Mouse (Mus musculus): ENCODE results near the gene Krt12.

Gene Krt12

GRCm38 (mm10) chr11:99422159-99422558, at the start of gene Krt12:
Krt12 (minus strand) TSS chr11:99422259.
- DNase-seq: no peak

DNA sequence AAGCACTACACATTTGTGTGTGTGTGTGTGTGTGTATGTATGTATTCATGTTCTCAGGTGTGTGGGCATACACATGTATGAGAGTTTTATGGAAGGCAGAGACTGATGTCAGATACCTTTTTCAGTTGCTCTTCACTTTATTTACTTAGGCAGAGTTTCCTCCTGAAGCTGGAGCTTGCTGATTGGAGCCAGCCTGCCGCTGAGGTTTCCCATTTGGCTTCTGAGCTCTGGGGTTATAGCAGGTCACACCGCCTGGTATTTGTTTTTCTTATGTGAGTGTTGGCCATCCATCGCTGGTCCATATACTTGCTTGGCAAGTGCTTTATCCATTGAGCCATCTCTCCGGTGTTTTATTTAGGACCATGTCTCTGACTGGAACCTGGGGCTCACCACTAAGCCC, 47.2 kb upstream of the Krt12 start:
- no peak for DNase-seq

DNA sequence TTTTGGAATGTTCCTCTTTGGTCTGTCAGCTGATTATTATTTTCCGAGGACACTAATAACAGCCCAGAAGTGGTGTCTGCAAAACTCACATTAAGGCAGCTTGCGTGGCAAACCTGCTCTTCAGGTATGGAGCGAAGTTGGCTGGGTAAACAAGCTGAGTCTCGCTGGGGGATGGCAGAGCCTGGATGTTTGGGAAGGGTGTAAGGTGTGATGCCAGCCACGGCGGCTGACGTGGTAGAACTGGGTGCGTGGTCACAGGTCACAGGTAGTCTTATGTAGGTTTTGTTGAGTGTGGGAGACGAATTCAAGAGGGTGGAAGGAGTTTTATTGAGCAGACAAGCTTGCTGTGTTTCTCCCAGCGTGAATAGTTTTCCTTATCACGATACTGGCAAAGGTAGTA, 46.5 kb upstream of the Krt12 start:
- no peak for DNase-seq

- DNase-seq: peak; percentile 25
Measured at GRCm38 (mm10) chr11:99466316-99466715, 44.3 kb upstream of the Krt12 start.

DNA sequence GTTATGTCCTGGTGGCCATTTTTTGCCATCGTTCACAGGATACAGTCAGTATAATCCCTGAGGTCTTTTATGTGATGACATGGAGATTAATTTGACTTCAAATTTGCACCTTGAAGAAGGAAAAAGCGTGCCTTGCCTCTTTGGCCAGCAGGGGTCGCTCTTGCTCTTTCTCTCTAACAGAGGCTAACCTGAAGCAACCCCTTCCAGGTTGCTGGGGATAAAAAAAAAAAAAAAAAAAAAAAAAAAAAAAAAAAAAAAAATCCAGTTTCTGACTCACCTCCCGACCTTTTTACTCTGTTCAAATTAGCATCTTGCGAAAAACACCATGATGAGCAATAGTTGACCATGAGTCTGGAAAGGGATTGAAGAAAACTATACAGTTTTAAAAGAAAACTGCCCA, 42.8 kb upstream of the Krt12 start:
- DNase-seq: peak; percentile 61

- peak; percentile 42 for DNase-seq
Measured at GRCm38 (mm10) chr11:99463155-99463554, 41.1 kb upstream of the Krt12 start.

DNA sequence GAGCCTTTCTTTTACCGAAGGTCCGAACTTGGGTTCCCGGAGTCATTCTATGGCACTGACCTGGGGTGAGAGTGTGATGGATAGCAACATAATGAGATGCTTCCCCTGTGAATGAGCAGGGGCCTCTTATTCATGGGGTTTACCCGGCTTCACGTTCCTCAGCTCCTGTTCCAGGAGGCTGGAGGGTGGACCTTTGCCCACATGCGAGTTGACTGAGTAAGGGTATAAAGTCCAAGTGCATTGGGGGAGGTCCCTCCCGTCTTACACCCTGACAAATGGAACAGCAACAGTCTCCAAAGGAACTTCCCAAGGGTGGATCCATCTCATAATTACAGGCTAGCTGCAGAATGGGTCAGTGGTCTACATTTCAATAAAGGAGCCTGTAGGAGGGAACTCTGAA, 39.7 kb upstream of the Krt12 start:
- DNase-seq: no peak

DNA sequence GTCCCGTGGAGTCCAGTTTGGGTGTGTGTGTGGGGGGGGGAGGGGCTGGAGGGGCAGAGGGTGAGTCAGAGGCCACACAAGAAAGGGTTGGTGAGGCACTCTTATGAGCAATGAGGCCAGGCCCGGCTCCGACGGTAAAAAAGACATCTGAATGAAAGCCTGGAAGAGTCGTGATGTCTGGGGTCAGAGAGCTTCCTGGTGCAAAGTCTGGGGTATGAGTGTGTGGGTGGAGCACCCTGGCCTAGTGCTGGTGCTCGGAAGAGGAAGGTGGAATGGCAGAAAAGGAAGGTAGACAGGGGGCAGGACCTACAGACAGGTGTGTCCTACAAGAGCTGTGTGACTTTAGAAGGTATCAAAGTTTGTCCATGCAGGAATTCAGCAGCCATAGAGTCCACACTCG, 36.8 kb upstream of the Krt12 start:
- DNase-seq: no peak

DNA sequence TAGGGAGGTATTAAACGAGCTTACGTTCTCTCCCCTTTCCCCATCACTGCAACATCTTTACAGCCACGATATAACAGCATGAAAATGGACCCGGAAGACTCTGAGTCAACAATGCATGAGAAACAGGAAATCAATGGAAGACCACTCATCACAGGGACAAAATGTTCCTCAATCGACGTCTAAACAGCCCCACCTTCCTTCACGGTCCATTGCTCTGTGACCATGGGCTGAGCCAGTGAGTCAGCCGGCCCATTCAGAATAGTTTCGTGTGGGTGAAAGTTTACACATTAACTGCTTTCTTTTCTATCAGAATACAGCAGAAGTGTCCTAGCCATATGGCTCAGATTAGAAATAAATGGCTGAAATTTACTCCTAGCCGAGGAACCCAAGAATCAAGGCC, 32.7 kb upstream of the Krt12 start:
- no peak for DNase-seq

- no peak for DNase-seq
Measured at GRCm38 (mm10) chr11:99454044-99454443, 32.0 kb upstream of the Krt12 start.

GRCm38 (mm10) chr11:99448769-99449168, 26.7 kb upstream of the Krt12 start:
- no peak for DNase-seq

DNA sequence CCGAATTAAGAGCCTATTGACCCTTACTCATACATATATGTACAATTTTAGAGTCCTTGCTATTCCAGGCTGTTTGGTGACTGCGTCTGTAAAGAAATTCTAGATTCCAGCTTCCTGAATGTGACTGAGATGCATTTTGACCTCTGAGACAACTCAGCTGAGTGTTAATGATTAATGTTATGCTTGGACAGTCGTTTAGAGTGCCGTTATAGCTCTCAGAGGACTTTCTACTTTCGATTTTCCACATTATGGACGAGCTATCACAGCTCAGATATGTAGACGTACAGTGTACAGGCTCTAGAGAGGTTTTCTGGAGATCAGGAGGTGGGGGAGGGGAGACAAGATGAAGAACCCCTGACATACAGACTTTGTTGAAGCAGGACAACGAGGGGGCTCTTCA, 19.2 kb upstream of the Krt12 start:
- no peak for DNase-seq

GRCm38 (mm10) chr11:99439465-99439864, 17.4 kb upstream of the Krt12 start:
- no peak for DNase-seq

DNA sequence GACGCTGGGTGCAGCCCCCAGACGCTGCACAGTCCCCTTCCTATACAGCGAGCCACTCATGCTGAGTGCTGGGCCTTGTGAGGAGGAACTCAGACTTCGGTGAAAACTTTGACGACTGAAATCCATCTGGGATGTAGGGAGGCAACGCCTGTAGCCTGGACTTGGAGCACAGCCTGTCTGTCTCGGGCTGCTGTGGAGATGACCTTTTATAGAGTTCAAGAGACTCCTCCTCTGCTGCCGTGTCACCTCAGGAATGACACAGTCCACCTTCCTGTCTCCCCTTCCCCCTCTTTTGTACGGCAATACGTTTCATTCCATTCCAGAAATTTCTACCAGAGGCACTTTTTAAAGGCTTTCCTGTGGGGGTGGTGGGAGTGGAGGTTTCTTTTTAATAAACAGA, 15.9 kb upstream of the Krt12 start, which contains the start of gene Krt20:
Krt20 (minus strand) TSS at position 179 of the 400 bp plus-strand sequence.
- no peak for DNase-seq

DNA sequence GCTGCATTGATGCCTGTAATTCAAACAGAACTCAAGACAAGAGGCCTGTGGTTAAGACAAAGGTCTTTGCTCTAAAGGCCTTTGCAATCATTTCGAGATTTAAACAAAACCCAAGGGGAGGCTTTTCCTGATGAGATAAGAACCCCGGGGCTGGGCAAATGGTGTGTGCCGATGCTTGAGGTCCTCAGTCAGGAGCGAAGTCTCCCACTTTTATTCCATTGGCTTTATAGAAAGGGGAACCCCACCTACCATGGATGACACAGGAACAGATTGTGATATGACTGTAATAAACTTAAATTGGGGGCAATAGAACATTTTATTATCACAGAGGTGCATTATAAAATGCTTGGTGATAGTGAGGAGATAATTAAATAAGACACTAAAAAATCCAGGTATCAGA, 14.6 kb upstream of the Krt12 start:
- DNase-seq: no peak

DNA sequence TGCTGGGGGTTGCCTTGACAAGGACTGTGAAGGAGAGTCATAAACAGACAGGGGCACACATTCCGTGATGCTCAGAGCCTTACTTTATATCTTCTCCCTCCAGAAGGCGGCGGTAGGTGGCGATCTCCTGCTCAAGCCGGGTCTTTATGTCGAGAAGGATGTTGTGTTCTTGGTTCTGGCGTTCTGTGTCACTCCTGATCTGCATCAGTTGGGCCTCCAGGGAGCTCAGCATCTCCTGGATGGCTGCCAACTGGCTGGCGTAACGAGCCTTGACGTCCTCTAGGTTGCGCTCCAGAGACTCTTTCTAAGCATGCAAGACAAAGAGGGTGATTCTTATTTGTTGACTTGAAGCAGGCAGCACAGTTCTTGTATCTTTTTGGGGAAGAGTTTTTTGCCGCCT, 8.6 kb upstream of the Krt12 start:
- no peak for DNase-seq

GRCm38 (mm10) chr11:99420586-99420985, 1.5 kb downstream of the Krt12 start:
- DNase-seq: no peak

GRCm38 (mm10) chr11:99417819-99418218, 4.2 kb downstream of the Krt12 start:
- DNase-seq: peak; percentile 31

- peak; percentile 52 for DNase-seq
Measured at GRCm38 (mm10) chr11:99416902-99417301, 5.2 kb downstream of the Krt12 start.

- no peak for DNase-seq
Measured at GRCm38 (mm10) chr11:99414463-99415147, 7.5 kb downstream of the Krt12 start.

- DNase-seq: no peak
Measured at GRCm38 (mm10) chr11:99413247-99413646, 8.8 kb downstream of the Krt12 start.

- DNase-seq: no peak
Measured at GRCm38 (mm10) chr11:99406186-99406585, 15.9 kb downstream of the Krt12 start.

DNA sequence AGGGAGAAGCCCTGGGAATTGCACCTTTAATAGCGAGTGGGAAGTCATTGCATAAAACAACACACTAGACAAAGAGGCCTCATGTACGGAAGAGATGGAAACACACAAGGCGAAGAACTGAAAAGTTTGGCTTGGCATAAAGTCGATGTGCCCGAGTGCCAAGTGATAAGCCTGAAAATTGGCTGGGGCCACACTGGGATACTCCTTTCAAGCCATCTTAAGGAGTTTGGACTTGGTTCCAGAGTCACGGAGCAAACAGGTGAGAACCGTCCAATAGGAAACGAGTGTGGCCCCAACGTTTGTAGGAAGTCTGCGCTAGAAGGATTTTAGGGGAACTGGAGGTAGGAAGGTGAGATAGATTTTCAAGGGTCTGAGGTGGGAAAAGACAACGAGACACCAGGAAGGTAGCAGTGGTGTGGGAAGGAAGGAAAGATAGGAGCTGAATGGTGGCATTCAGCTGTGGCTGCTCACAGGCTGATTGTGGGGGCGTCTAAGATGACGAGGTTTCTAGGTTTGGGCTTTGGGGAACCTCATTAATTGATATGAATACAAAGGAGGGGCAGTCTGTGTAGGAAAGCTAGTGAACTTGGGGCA, 22.0 kb downstream of the Krt12 start:
- no peak for DNase-seq

- DNase-seq: no peak
Measured at GRCm38 (mm10) chr11:99398832-99399231, 23.2 kb downstream of the Krt12 start.

- DNase-seq: no peak
Measured at GRCm38 (mm10) chr11:99398084-99398483, 24.0 kb downstream of the Krt12 start.

Data from right cerebral cortex, postnatal 25 days (tissue).